Mouse (Mus musculus) heart, embryonic 11.5 days (tissue): ENCODE results near the gene Lyst. TPM values are rescaled to one million over a fixed set of nuclear protein-coding genes. Genes with fewer than 3 reads are reported as not detected.
"Not testable (repeated sequence)": the region's sequence is repeated elsewhere in the genome, so short reads cannot be mapped to it uniquely, and the experiment has no call there.

Experiments
- ATAC-seq: fragments of 200-750 bp; cut with Nextera tagmentation; replicated peaks from 2 replicates; pipeline ENCODE4 v1.8.0; 2017; ENCODE audit warnings: moderate library complexity; ENCODE audit not compliant: insufficient number of reproducible peaks, low FRiP score, low TSS enrichment
- H3K27ac ChIP-seq: fragments of 300-500 bp; sonication (generic); 2 replicates; pipeline ENCODE4 v1.5.1; 2014; ENCODE audit warnings: mild to moderate bottlenecking, low read depth, low read length
- H3K27me3 ChIP-seq: fragments of 300-500 bp; sonication (generic); 2 replicates; pipeline ENCODE4 v1.6.1; 2014; ENCODE audit warnings: mild to moderate bottlenecking, low read length, mixed read lengths; ENCODE audit not compliant: control insufficient read depth, insufficient read depth
- H3K36me3 ChIP-seq: fragments of 300-500 bp; sonication (generic); 2 replicates; pipeline ENCODE4 v1.6.1; 2014; ENCODE audit warnings: mild to moderate bottlenecking, low read length, moderate library complexity, mixed read lengths; ENCODE audit not compliant: control insufficient read depth, insufficient read depth
- H3K4me1 ChIP-seq: fragments of 300-500 bp; sonication (generic); 2 replicates; pipeline ENCODE4 v1.6.1; 2014; ENCODE audit warnings: low read length; ENCODE audit not compliant: control insufficient read depth, insufficient read depth
- H3K4me2 ChIP-seq: fragments of 300-500 bp; sonication (generic); 2 replicates; pipeline ENCODE4 v1.6.1; 2014; ENCODE audit warnings: mild to moderate bottlenecking, moderate library complexity
- H3K4me3 ChIP-seq: fragments of 300-500 bp; sonication (generic); 2 replicates; pipeline ENCODE4 v1.5.1; 2014; ENCODE audit warnings: low read depth, low read length
- H3K9ac ChIP-seq: fragments of 300-500 bp; sonication (generic); 2 replicates; pipeline ENCODE4 v1.6.1; 2014; ENCODE audit warnings: mild to moderate bottlenecking, low read depth, low read length, moderate library complexity
- H3K9me3 ChIP-seq: fragments of 300-500 bp; sonication (generic); replicated peaks from 2 replicates; pipeline ENCODE4 v1.6.1; 2016; ENCODE audit warnings: low read length; ENCODE audit not compliant: control insufficient read depth
- WGBS: fragments of 180-500 bp; shearing (Covaris S2); extraction: QIAGEN DNeasy Blood & Tissue Kit; methylation state at CpG from one replicate; pipeline ENCODE4 v1.1.7; 2014; ENCODE audit not compliant: insufficient replicate concordance; 5-methylcytosine and 5-hydroxymethylcytosine counted together
- polyA plus RNA-seq: library from polyadenylated mRNA; unstranded; fragments of >200 nt; fragmentation: Nextera tagmentation; extraction: Ambion mirVana; gene quantifications from 2 replicates; pipeline ENCODE4 v1.2.1, GENCODE M21; 2014

The Lyst gene
- polyA plus RNA-seq, 1 experiment from 2014 or later, result 3.9 TPM

DNA sequence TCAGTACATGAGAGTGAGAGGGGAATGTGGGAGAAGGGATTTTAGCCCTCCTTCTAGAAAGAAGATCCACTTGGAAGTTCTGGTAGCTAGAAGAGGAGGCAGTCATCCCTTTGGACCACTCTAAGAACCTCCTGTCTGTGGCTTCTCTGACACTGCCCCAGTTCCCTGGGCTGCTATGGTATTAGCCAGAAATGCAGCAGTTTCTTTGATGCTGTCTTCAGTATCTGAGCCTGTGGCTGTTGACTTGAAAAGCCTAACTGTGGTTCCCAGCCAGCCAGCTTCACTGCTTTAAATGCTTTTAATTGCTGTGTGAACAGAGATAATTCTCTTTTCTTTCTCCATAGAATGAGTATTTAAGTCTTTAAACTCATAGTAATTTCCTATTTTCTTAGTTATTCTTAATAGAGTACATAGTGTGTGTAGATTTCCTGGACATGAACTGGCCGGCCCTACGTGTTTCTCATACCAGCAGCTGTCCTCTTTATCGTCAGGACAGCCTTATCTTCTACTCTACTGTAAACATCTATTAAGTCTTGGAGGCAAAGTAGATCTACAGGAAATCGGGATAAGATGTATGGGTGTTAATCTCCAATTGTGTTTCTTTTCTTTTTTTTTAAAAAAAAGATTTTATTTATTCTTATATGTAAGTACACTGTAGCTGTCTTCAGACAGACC is 84.6 kb downstream of the Lyst start:
- no peak for ATAC-seq
- H3K9me3 ChIP-seq, result no peaks in the 10 kb centered on the region
- no peak overlapping the region for H3K9ac ChIP-seq
- H3K27ac ChIP-seq, result no peak overlapping the region
- H3K27me3 ChIP-seq, result no peaks in the 10 kb centered on the region
- no peaks in the 10 kb centered on the region; the same call in 1 of the 2 replicates for H3K4me1 ChIP-seq
- H3K4me2 ChIP-seq, result no peak overlapping the region
- 57% methylated on average over 4 of the region's 4 CpGs for WGBS
- no peaks in the 10 kb centered on the region; the same call in 1 of the 2 replicates for H3K36me3 ChIP-seq
- H3K4me3 ChIP-seq, result no peak overlapping the region

DNA sequence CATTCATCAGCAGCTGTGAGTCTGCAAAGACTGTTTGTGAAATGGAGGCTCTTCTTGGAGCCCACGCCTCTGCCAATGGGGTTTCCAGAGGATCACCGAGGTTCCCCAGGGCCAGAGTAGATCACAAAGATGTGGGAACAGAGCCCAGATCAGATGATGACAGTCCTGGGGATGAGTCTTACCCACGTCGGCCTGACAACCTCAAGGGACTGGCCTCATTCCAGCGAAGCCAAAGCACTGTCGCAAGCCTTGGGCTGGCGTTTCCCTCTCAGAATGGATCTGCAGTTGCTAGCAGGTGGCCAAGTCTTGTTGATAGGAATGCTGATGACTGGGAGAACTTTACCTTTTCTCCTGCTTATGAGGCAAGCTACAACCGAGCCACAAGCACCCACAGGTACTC is 87.7 kb downstream of the Lyst start:
- H3K4me2 ChIP-seq, result no peak overlapping the region
- H3K9me3 ChIP-seq, result no peaks in the 10 kb centered on the region
- H3K27ac ChIP-seq, result no peak overlapping the region
- no peak overlapping the region for H3K9ac ChIP-seq
- no peak for ATAC-seq
- H3K36me3 ChIP-seq, result no peaks in the 10 kb centered on the region
- H3K4me3 ChIP-seq, result no peak overlapping the region
- WGBS, result 79% methylated on average over 8 of the region's 8 CpGs
- no peaks in the 10 kb centered on the region for H3K27me3 ChIP-seq
- H3K4me1 ChIP-seq, result no peaks in the 10 kb centered on the region

- no peaks in the 10 kb centered on the region for H3K4me1 ChIP-seq
These were observed 91.4 kb downstream of the Lyst start for GRCm38 (mm10) chr13:13681642-13682041.

GRCm38 (mm10) chr13:13703476-13703875 is 113.3 kb downstream of the Lyst start:
- no peaks in the 10 kb centered on the region for H3K27me3 ChIP-seq
- no peak overlapping the region for H3K27ac ChIP-seq
- H3K4me1 ChIP-seq, result no peaks in the 10 kb centered on the region
- H3K9me3 ChIP-seq, result no peaks in the 10 kb centered on the region
- no peak for ATAC-seq
- H3K4me2 ChIP-seq, result no peak overlapping the region
- H3K4me3 ChIP-seq, result no peak overlapping the region
- 79% methylated on average over 5 of the region's 5 CpGs for WGBS
- H3K9ac ChIP-seq, result no peak overlapping the region
- no peaks in the 10 kb centered on the region for H3K36me3 ChIP-seq

More at GRCm38 (mm10) chr13:13681642-13682041, 91.4 kb downstream of the Lyst start:
- H3K9ac ChIP-seq, result no peak overlapping the region
- no peak overlapping the region for H3K4me2 ChIP-seq
- H3K9me3 ChIP-seq, result no peaks in the 10 kb centered on the region
- H3K27ac ChIP-seq, result no peak overlapping the region
- WGBS, result 41% methylated on average over 6 of the region's 6 CpGs
- no peak for ATAC-seq
- H3K27me3 ChIP-seq, result no peaks in the 10 kb centered on the region
- no peaks in the 10 kb centered on the region for H3K36me3 ChIP-seq
- no peak overlapping the region for H3K4me3 ChIP-seq

DNA sequence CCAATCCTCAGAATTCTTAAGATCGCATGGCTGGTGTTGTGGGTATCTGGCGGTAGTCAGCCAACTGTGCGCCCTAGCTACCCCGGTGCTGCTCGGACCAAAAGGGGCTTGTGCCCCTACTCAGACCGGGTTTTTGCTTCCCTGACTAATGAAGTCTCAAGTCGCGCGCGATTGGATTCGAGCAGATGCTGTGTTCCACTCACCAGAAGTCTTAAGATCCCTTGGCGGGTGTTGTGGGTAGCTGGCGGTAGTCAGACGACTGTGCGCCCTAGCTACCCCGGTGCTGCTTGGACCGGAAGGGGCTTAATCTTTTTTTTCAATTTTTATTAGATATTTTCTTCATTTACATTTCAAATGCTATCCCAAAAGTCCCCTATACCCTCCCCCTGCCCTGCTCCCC is 131.2 kb downstream of the Lyst start:
- not testable (repeated sequence) for H3K4me2 ChIP-seq, H3K36me3 ChIP-seq, H3K4me1 ChIP-seq, H3K4me3 ChIP-seq, H3K27ac ChIP-seq, H3K9me3 ChIP-seq, H3K27me3 ChIP-seq, H3K9ac ChIP-seq, ATAC-seq
- 83% methylated on average over 17 of the region's 17 CpGs for WGBS

DNA sequence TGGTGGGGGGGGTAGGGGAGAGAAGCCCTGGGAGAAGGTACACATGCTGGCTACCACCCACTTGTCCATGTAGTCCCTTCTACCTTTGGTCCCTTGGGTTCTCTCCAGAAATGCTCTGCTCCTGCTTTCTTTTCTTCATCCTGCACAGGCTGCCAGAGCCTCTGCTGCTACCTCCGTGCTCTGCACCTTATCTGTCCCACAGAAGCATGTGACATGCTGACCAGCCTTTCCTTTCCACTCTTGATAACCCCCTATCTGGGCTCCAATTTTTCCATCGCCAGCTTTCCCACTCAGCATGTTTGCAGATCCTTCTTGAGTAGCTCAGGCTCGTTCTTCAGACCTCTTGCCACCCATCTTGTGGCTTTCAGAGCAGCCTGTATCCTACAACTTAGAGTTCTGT is 133.1 kb downstream of the Lyst start:
- Histone ChIP-seq H3K36me3 (no peaks in the 10 kb centered on the region), H3K9me3 (no peaks in the 10 kb centered on the region), H3K4me3 (no peak overlapping the region), H3K4me2 (no peak overlapping the region), H3K27me3 (no peaks in the 10 kb centered on the region), H3K4me1 (peaks cover 6% of the 10 kb centered on the region; the same call in 1 of the 2 replicates), H3K9ac (no peak overlapping the region), H3K27ac (no peak overlapping the region)
- 19% methylated on average over 3 of the region's 3 CpGs for WGBS
- ATAC-seq, result no peak; the same call in 1 of the 2 replicates

GRCm38 (mm10) chr13:13723786-13724185 is 133.6 kb downstream of the Lyst start:
- Histone ChIP-seq H3K9me3 (no peaks in the 10 kb centered on the region), H3K4me3 (no peak overlapping the region)
- ATAC-seq, result no peak

DNA sequence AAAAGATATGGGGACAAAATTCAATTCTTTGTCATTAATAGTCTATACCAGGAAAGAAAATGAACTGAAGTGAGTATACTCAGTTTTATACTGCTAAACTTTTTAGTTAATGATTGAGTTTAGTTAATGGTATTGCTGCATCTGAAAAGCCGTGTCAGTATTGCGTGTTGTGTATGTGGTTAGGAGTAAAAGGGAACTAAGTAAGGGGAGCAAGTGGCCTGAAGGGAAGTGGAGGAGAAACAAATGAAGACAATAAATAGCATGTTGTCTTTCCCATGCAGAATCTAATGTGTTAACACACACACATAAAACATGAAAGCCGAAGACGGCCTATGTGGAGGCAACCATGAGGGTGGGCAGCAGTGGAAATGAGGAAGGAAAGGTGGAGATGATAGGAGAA is 149.0 kb downstream of the Lyst start:
- no peak overlapping the region for H3K9ac ChIP-seq
- WGBS, result 92% methylated on average over 4 of the region's 4 CpGs
- no peak for ATAC-seq

More at GRCm38 (mm10) chr13:13723786-13724185, 133.6 kb downstream of the Lyst start:
- no peak overlapping the region for H3K4me2 ChIP-seq
- H3K36me3 ChIP-seq, result no peaks in the 10 kb centered on the region
- no peak overlapping the region for H3K9ac ChIP-seq
- peaks cover 6% of the 10 kb centered on the region; the same call in 1 of the 2 replicates for H3K4me1 ChIP-seq
- H3K27ac ChIP-seq, result no peak overlapping the region
- no peaks in the 10 kb centered on the region for H3K27me3 ChIP-seq

DNA sequence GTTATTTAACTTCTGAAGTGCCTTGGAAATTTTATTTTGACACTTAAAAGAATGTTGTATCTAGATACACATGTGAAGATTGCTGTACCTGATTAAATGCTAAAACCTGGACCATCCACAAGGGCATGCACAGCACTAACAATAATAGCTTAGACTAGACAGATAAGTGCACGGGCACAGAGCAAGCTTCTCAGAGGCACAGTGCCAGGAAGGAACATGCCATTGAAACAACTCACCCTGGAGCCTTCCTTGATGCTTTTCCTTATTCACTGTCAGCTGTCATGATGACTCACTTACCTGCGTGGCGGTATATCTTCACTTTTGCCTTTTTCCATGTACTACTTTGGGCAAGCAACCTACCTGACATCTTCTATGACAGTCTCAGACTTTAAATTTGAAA is 155.7 kb downstream of the Lyst start:
- H3K4me2 ChIP-seq, result no peak overlapping the region
- H3K4me3 ChIP-seq, result no peak overlapping the region
- H3K9me3 ChIP-seq, result no peaks in the 10 kb centered on the region
- peaks cover 4% of the 10 kb centered on the region; the same call in 1 of the 2 replicates for H3K36me3 ChIP-seq
- H3K27me3 ChIP-seq, result no peaks in the 10 kb centered on the region
- 81% methylated on average over 3 of the region's 3 CpGs for WGBS
- H3K27ac ChIP-seq, result no peak overlapping the region
- H3K9ac ChIP-seq, result no peak overlapping the region
- no peaks in the 10 kb centered on the region for H3K4me1 ChIP-seq
- no peak for ATAC-seq

More for the DNA sequence above, 149.0 kb downstream of the Lyst start:
- Histone ChIP-seq H3K4me2 (no peak overlapping the region), H3K4me3 (no peak overlapping the region), H3K27ac (no peak overlapping the region), H3K9me3 (no peaks in the 10 kb centered on the region), H3K4me1 (no peaks in the 10 kb centered on the region), H3K36me3 (peaks cover 4% of the 10 kb centered on the region; the same call in 1 of the 2 replicates), H3K27me3 (no peaks in the 10 kb centered on the region)
